Mouse (Mus musculus): Measurements from ENCODE around the gene Parp8. TPM values are rescaled to one million over a fixed set of nuclear protein-coding genes. Genes with fewer than 3 reads are reported as not detected.

The Parp8 gene
- polyA plus RNA-seq, 1 experiment from 2014 or later: 10.8 TPM

DNA sequence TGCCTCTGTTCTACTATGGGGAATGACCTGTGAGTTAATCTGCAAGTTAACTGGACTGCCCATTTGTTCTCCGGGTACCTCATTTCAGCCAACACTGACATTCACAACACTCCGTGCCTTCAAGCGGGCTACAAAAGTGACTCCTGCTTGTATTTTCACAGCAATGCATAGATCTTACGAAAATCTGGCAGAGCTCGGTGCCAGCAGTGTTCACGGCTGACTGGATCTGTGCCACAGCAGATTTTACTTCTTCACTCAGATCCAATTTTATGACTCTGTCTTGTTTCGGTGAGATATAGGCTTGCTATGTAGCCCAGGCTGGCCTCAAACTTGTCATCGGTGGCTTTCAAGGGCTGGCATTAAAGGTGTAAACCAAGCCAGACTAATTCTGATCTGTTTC, 15.2 kb downstream of the Parp8 start:
- no peaks in the 10 kb centered on the region for H3K27me3 ChIP-seq
- H3K36me3 ChIP-seq (ENCODE audit: poor library complexity, severe bottlenecking): no peaks in the 10 kb centered on the region
- no peak overlapping the region for H3K4me3 ChIP-seq
- no peaks in the 10 kb centered on the region for H3K9me3 ChIP-seq (replicated peaks)
- peaks cover 4% of the 10 kb centered on the region; the same call in 1 of the 2 replicates for H3K4me1 ChIP-seq
- H3K9ac ChIP-seq: no peak overlapping the region
- no peak overlapping the region for H3K4me2 ChIP-seq
- H3K27ac ChIP-seq: no peak overlapping the region
- peak; percentile 74 for ATAC-seq
- WGBS: 67% methylated on average over 8 of the region's 8 CpGs

GRCm38 (mm10) chr13:117008021-117009015, 17.0 kb downstream of the Parp8 start:
- Histone ChIP-seq H3K4me2 (no peak overlapping the region), H3K27me3 (no peaks in the 10 kb centered on the region), H3K4me1 (peaks cover 4% of the 10 kb centered on the region; the same call in 1 of the 2 replicates), H3K36me3 (ENCODE audit: poor library complexity, severe bottlenecking) (no peaks in the 10 kb centered on the region), H3K9me3 (replicated peaks) (no peaks in the 10 kb centered on the region), H3K9ac (no peak overlapping the region), H3K4me3 (no peak overlapping the region), H3K27ac (no peak overlapping the region)
- WGBS: 92% methylated on average over 9 of the region's 9 CpGs
- no peak for ATAC-seq

DNA sequence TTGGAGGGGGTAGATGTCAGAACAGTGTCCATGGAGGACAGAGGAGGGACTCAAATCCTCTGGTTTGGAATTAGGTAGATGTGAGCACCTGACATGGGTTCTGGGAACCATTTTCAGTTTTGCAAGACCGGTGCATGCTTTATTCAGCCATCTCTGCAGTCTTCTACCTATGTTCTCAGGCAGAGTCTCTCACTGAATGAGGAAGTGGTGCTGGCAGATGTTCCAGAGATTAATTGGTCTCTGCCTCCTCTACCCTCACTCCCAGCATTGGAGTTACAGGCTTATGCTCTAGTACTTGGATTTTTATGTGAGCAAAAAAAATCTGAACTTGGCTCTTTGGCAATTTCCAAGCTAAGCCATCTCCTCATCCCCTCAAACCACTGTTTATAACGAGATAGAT, 17.8 kb downstream of the Parp8 start:
- Histone ChIP-seq H3K9ac (no peak overlapping the region), H3K4me3 (no peak overlapping the region), H3K4me2 (no peak overlapping the region), H3K36me3 (ENCODE audit: poor library complexity, severe bottlenecking) (no peaks in the 10 kb centered on the region), H3K27me3 (no peaks in the 10 kb centered on the region), H3K27ac (no peak overlapping the region), H3K9me3 (replicated peaks) (no peaks in the 10 kb centered on the region), H3K4me1 (peaks cover 4% of the 10 kb centered on the region; the same call in 1 of the 2 replicates)
- 92% methylated on average over 2 of the region's 2 CpGs for WGBS
- ATAC-seq: no peak

- H3K4me1 ChIP-seq: peaks cover 4% of the 10 kb centered on the region; the same call in 1 of the 2 replicates
- no peak overlapping the region for H3K9ac ChIP-seq
- no peak for ATAC-seq
- no peak overlapping the region for H3K4me2 ChIP-seq
- no peak overlapping the region for H3K27ac ChIP-seq
- no peaks in the 10 kb centered on the region for H3K27me3 ChIP-seq
- H3K9me3 ChIP-seq (replicated peaks): no peaks in the 10 kb centered on the region
- H3K36me3 ChIP-seq (ENCODE audit: poor library complexity, severe bottlenecking): no peaks in the 10 kb centered on the region
- 71% methylated on average over 4 of the region's 4 CpGs for WGBS
- no peak overlapping the region for H3K4me3 ChIP-seq
These were observed 18.7 kb downstream of the Parp8 start for GRCm38 (mm10) chr13:117006638-117007037.

- Histone ChIP-seq H3K4me3 (no peak overlapping the region), H3K4me2 (no peak overlapping the region), H3K4me1 (no peaks in the 10 kb centered on the region), H3K9ac (no peak overlapping the region), H3K36me3 (ENCODE audit: poor library complexity, severe bottlenecking) (no peaks in the 10 kb centered on the region), H3K27me3 (no peaks in the 10 kb centered on the region), H3K27ac (no peak overlapping the region), H3K9me3 (replicated peaks) (no peaks in the 10 kb centered on the region)
- 94% methylated on average over 3 of the region's 3 CpGs for WGBS
- ATAC-seq: no peak
These were observed 24.8 kb downstream of the Parp8 start for GRCm38 (mm10) chr13:117000493-117000892.

DNA sequence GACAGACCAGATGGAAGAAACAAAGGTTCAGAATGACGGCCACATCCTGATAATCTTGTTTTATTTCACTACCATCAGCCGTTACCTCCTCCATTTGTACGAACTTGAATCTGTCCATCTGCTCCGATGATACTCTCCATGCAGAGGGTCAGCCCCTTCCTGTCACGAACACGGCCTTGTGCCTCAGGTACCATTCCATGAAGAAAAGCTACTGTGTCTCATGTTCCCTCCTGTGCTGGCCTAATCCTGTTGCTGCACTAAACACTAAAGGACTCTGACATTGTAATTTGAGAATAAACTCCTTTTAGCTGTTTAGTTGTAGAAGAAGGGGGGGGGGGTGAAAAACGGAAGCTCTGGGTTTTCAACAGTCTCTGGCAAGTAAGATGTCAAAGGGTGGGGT, 33.8 kb downstream of the Parp8 start:
- Histone ChIP-seq H3K36me3 (ENCODE audit: poor library complexity, severe bottlenecking) (no peaks in the 10 kb centered on the region), H3K4me3 (no peak overlapping the region), H3K27me3 (no peaks in the 10 kb centered on the region), H3K4me1 (peaks cover 5% of the 10 kb centered on the region; the same call in 1 of the 2 replicates), H3K9ac (no peak overlapping the region), H3K9me3 (replicated peaks) (no peaks in the 10 kb centered on the region), H3K4me2 (no peak overlapping the region), H3K27ac (no peak overlapping the region)
- ATAC-seq: no peak
- WGBS: 79% methylated on average over 7 of the region's 7 CpGs

GRCm38 (mm10) chr13:116990327-116990726, 35.0 kb downstream of the Parp8 start:
- no peak overlapping the region for H3K4me2 ChIP-seq
- H3K9me3 ChIP-seq (replicated peaks): no peaks in the 10 kb centered on the region
- no peak for ATAC-seq
- no peaks in the 10 kb centered on the region for H3K27me3 ChIP-seq
- no peak overlapping the region for H3K9ac ChIP-seq
- no peak overlapping the region for H3K27ac ChIP-seq
- H3K4me3 ChIP-seq: no peak overlapping the region
- H3K4me1 ChIP-seq: peaks cover 5% of the 10 kb centered on the region; the same call in 1 of the 2 replicates
- no peaks in the 10 kb centered on the region for H3K36me3 ChIP-seq (ENCODE audit: poor library complexity, severe bottlenecking)
- 87% methylated on average over 4 of the region's 4 CpGs for WGBS

GRCm38 (mm10) chr13:116988706-116989105, 36.6 kb downstream of the Parp8 start:
- Histone ChIP-seq H3K4me1 (peaks cover 5% of the 10 kb centered on the region; the same call in 1 of the 2 replicates), H3K36me3 (ENCODE audit: poor library complexity, severe bottlenecking) (no peaks in the 10 kb centered on the region), H3K4me2 (no peak overlapping the region), H3K9ac (no peak overlapping the region), H3K27me3 (no peaks in the 10 kb centered on the region), H3K9me3 (replicated peaks) (no peaks in the 10 kb centered on the region), H3K27ac (no peak overlapping the region), H3K4me3 (no peak overlapping the region)
- ATAC-seq: peak; percentile 39; the same call in 1 of the 2 replicates
- 92% methylated on average over 2 of the region's 2 CpGs for WGBS

DNA sequence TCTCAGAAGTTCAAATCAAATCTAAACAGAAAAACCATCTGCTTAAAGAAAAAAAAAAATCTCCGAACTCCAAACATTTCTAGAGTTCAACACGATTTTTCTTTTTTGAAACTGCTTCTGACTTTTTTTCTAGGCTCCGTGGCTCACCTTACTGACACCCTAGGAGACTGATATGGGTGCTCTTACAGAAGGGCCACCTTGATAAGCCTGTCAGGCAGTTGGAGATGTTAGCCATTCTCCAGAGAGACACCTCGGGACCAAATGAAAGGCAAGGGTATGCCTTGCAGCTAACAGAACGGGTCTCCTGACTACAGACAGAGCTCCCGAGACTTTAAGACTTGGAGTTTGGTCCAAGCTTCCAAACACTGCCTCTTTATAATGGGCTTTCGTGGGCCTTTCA, 37.1 kb downstream of the Parp8 start:
- Histone ChIP-seq H3K36me3 (ENCODE audit: poor library complexity, severe bottlenecking) (no peaks in the 10 kb centered on the region), H3K27ac (no peak overlapping the region), H3K9me3 (replicated peaks) (no peaks in the 10 kb centered on the region), H3K27me3 (no peaks in the 10 kb centered on the region), H3K4me3 (no peak overlapping the region), H3K4me2 (no peak overlapping the region), H3K9ac (no peak overlapping the region), H3K4me1 (peaks cover 5% of the 10 kb centered on the region; the same call in 1 of the 2 replicates)
- ATAC-seq: no peak
- WGBS: 84% methylated on average over 7 of the region's 7 CpGs

- 74% methylated on average over 3 of the region's 3 CpGs for WGBS
- H3K4me2 ChIP-seq: no peak overlapping the region
- no peak for ATAC-seq
These were observed 38.1 kb downstream of the Parp8 start for GRCm38 (mm10) chr13:116987284-116987683.

DNA sequence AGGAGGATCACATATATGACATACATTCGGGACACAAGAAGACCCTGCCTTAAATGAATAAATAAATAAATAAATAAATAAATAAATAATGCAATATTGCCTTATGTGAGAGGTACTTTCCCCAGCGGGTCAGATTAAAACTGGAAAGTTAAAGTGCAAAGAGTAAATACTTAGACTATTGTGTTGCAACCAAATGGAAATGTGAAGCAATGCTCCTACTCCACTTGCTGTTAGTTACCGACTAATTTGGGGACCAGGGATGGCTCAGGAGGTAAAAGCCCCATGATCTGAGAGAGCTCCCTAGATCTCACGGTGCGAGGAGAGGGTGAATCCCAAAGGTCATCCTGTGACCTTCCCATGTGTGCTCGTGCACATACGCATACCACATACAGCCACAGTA, 38.7 kb downstream of the Parp8 start:
- no peaks in the 10 kb centered on the region for H3K27me3 ChIP-seq
- H3K4me2 ChIP-seq: no peak overlapping the region
- no peak overlapping the region for H3K4me3 ChIP-seq
- no peak for ATAC-seq
- no peak overlapping the region for H3K9ac ChIP-seq
- H3K27ac ChIP-seq: no peak overlapping the region
- WGBS: 96% methylated on average over 7 of the region's 7 CpGs
- H3K4me1 ChIP-seq: peaks cover 5% of the 10 kb centered on the region; the same call in 1 of the 2 replicates
- H3K9me3 ChIP-seq (replicated peaks): no peaks in the 10 kb centered on the region
- no peaks in the 10 kb centered on the region for H3K36me3 ChIP-seq (ENCODE audit: poor library complexity, severe bottlenecking)

More at GRCm38 (mm10) chr13:116987284-116987683, 38.1 kb downstream of the Parp8 start:
- Histone ChIP-seq H3K4me1 (peaks cover 5% of the 10 kb centered on the region; the same call in 1 of the 2 replicates), H3K9me3 (replicated peaks) (no peaks in the 10 kb centered on the region), H3K27ac (no peak overlapping the region), H3K36me3 (ENCODE audit: poor library complexity, severe bottlenecking) (no peaks in the 10 kb centered on the region), H3K4me3 (no peak overlapping the region), H3K9ac (no peak overlapping the region), H3K27me3 (no peaks in the 10 kb centered on the region)

GRCm38 (mm10) chr13:116974081-116974860, 51.1 kb downstream of the Parp8 start:
- H3K27me3 ChIP-seq: no peaks in the 10 kb centered on the region
- peaks cover 16% of the 10 kb centered on the region for H3K4me1 ChIP-seq
- no peak overlapping the region for H3K4me2 ChIP-seq
- no peak for ATAC-seq
- 69% methylated on average over 7 of the region's 7 CpGs for WGBS
- H3K4me3 ChIP-seq: no peak overlapping the region
- no peaks in the 10 kb centered on the region for H3K9me3 ChIP-seq (replicated peaks)
- no peak overlapping the region for H3K9ac ChIP-seq
- no peak overlapping the region for H3K27ac ChIP-seq
- H3K36me3 ChIP-seq (ENCODE audit: poor library complexity, severe bottlenecking): no peaks in the 10 kb centered on the region

Data from forebrain, embryonic 13.5 days (tissue).